Mouse (Mus musculus) CH12.LX (cell line): ENCODE results near the gene H2-Eb1. TPM values are rescaled to one million over a fixed set of nuclear protein-coding genes. Genes with fewer than 3 reads are reported as not detected.

Source experiments
- DNase-seq: peaks from one replicate; pipeline ENCODE4 v3.0.0-alpha.2; 2013; ENCODE audit errors: extremely low read depth
- H3K27ac ChIP-seq: 2 replicates; pipeline ENCODE4 v1.5.1; 2012; ENCODE audit warnings: low read depth, mild to moderate bottlenecking, control low read depth, moderate library complexity; ENCODE audit not compliant: insufficient read depth
- H3K27me3 ChIP-seq: replicated peaks from 2 replicates; pipeline ENCODE3; 2012; ENCODE audit warnings: inconsistent platforms
- H3K36me3 ChIP-seq, 2 experiments: replicated peaks in 1 of 2; 2 replicates each; pipeline versions ENCODE3 to v1.6.1; 2012; ENCODE audit warnings: inconsistent platforms in 1 of 2, low read length in 1 of 2, mild to moderate bottlenecking in 1 of 2, mixed read lengths in 1 of 2, moderate library complexity in 1 of 2; ENCODE audit not compliant: control insufficient read depth in 1 of 2, insufficient read depth in 1 of 2
- H3K4me1 ChIP-seq, 2 experiments: 2 replicates each; pipeline ENCODE4 v1.6.1; 2012; ENCODE audit warnings: inconsistent platforms in 1 of 2, moderate library complexity in 1 of 2; ENCODE audit not compliant: insufficient read depth in 2 of 2, control insufficient read depth in 1 of 2
- H3K4me2 ChIP-seq: 2 replicates; pipeline ENCODE4 v1.6.1; 2012; ENCODE audit warnings: low read depth, mild to moderate bottlenecking, control low read depth; ENCODE audit not compliant: poor library complexity, insufficient read depth, severe bottlenecking
- H3K4me3 ChIP-seq, 3 experiments: fragments of 150-350 bp in 1 of 3; sonication (generic) in 1 of 3; replicated peaks in 1 of 3; 2 replicates each; pipeline versions ENCODE3 to v1.5.1; 2011 to 2012; ENCODE audit warnings: low read depth in 2 of 3, low read length in 2 of 3, mild to moderate bottlenecking in 2 of 3, moderate library complexity in 2 of 3, control low read depth in 1 of 3, improper control_type of control experiment in 1 of 3, inconsistent platforms in 1 of 3, mixed read lengths in 1 of 3; ENCODE audit not compliant: poor library complexity in 1 of 3
- H3K79me2 ChIP-seq: replicated peaks from 2 replicates; pipeline ENCODE4 v1.6.1; 2012; ENCODE audit warnings: mild to moderate bottlenecking, moderate library complexity; ENCODE audit not compliant: control insufficient read depth, poor library complexity, insufficient read depth, severe bottlenecking; ENCODE audit errors: extremely low read depth
- H3K9ac ChIP-seq: 2 replicates; pipeline ENCODE4 v1.6.1; 2012; ENCODE audit warnings: low read depth, mild to moderate bottlenecking, control low read depth, moderate library complexity; ENCODE audit not compliant: insufficient read depth
- H3K9me3 ChIP-seq: replicated peaks from 2 replicates; pipeline ENCODE3; 2012; ENCODE audit warnings: low read length, inconsistent platforms, mixed read lengths
- BHLHE40 ChIP-seq: IDR thresholded peaks from 2 replicates; pipeline ENCODE4 v1.6.1; 2011; ENCODE audit warnings: mild to moderate bottlenecking, low read depth, low read length, improper control_type of control experiment
- CHD1 ChIP-seq: IDR thresholded peaks from 2 replicates; pipeline ENCODE4 v1.6.1; 2012; ENCODE audit warnings: low read depth, low read length, improper control_type of control experiment, inconsistent platforms
- CHD2 ChIP-seq: IDR thresholded peaks from 2 replicates; pipeline ENCODE4 v1.6.1; 2011; ENCODE audit warnings: low read length, improper control_type of control experiment
- CTCF ChIP-seq, 2 experiments: IDR thresholded peaks in 1 of 2; conservative IDR thresholded peaks in 1 of 2; 2 replicates each; pipeline ENCODE4 v1.5.1; 2011 to 2012; ENCODE audit warnings: low read depth in 2 of 2, low read length in 2 of 2, improper control_type of control experiment in 1 of 2, inconsistent platforms in 1 of 2, mild to moderate bottlenecking in 1 of 2, moderate library complexity in 1 of 2
- E2F4 ChIP-seq: IDR thresholded peaks from 2 replicates; pipeline ENCODE4 v1.6.1; 2011; ENCODE audit warnings: low read depth, low read length, improper control_type of control experiment; ENCODE audit not compliant: insufficient replicate concordance
- ELF1 ChIP-seq: IDR thresholded peaks from 2 replicates; pipeline ENCODE4 v1.6.1; 2014; ENCODE audit warnings: low read depth, mild to moderate bottlenecking, inconsistent platforms, low read length, improper control_type of control experiment
- EP300 ChIP-seq: IDR thresholded peaks from 2 replicates; pipeline ENCODE4 v1.6.1; 2011; ENCODE audit warnings: low read length, improper control_type of control experiment
- ETS1 ChIP-seq: conservative IDR thresholded peaks from 2 replicates; pipeline ENCODE4 v1.6.1; 2012; ENCODE audit warnings: low read depth, mild to moderate bottlenecking, inconsistent platforms, low read length, improper control_type of control experiment, moderate library complexity
- GABPA ChIP-seq: IDR thresholded peaks from 2 replicates; pipeline ENCODE4 v1.6.1; 2012; ENCODE audit warnings: low read depth, low read length, improper control_type of control experiment, inconsistent platforms; ENCODE audit not compliant: insufficient replicate concordance
- HCFC1 ChIP-seq: IDR thresholded peaks from 2 replicates; pipeline ENCODE4 v1.6.1; 2012; ENCODE audit warnings: low read depth, mild to moderate bottlenecking, inconsistent platforms, low read length, improper control_type of control experiment
- IRF4 ChIP-seq: IDR thresholded peaks from 2 replicates; pipeline ENCODE4 v1.6.1; 2014; ENCODE audit warnings: low read depth, mild to moderate bottlenecking, inconsistent platforms, low read length, improper control_type of control experiment
- JUN ChIP-seq: IDR thresholded peaks from 2 replicates; pipeline ENCODE4 v1.6.1; 2011; ENCODE audit warnings: low read depth, mild to moderate bottlenecking, low read length, improper control_type of control experiment, moderate library complexity; ENCODE audit not compliant: insufficient read depth
- JUND ChIP-seq: conservative IDR thresholded peaks from 2 replicates; pipeline ENCODE4 v1.6.1; 2011; ENCODE audit warnings: low read depth, low read length, improper control_type of control experiment
- KAT2A ChIP-seq: IDR thresholded peaks from 2 replicates; pipeline ENCODE4 v1.6.1; 2012; ENCODE audit warnings: low read length, improper control_type of control experiment, inconsistent platforms; ENCODE audit not compliant: insufficient replicate concordance
- MAFK ChIP-seq: IDR thresholded peaks from 2 replicates; pipeline ENCODE4 v1.6.1; 2011; ENCODE audit warnings: low read length, improper control_type of control experiment; ENCODE audit not compliant: insufficient replicate concordance
- MAX ChIP-seq: IDR thresholded peaks from 2 replicates; pipeline ENCODE4 v1.6.1; 2011; ENCODE audit warnings: low read length, improper control_type of control experiment
- MAZ ChIP-seq: IDR thresholded peaks from 2 replicates; pipeline ENCODE4 v1.6.1; 2012; ENCODE audit warnings: low read depth, mild to moderate bottlenecking, inconsistent platforms, low read length, improper control_type of control experiment, moderate library complexity
- MEF2A ChIP-seq: IDR thresholded peaks from 2 replicates; pipeline ENCODE4 v1.6.1; 2014; ENCODE audit warnings: low read depth, mild to moderate bottlenecking, inconsistent platforms, low read length, improper control_type of control experiment, borderline replicate concordance
- MXI1 ChIP-seq: IDR thresholded peaks from 2 replicates; pipeline ENCODE4 v1.6.1; 2011; ENCODE audit warnings: mild to moderate bottlenecking, low read depth, low read length, improper control_type of control experiment
- MYC ChIP-seq: IDR thresholded peaks from 2 replicates; pipeline ENCODE4 v1.6.1; 2011; ENCODE audit warnings: low read depth, mild to moderate bottlenecking, improper control_type of control experiment, low read length
- NELFE ChIP-seq: IDR thresholded peaks from 2 replicates; pipeline ENCODE4 v1.6.1; 2011; ENCODE audit warnings: low read depth, low read length, improper control_type of control experiment
- NRF1 ChIP-seq: IDR thresholded peaks from 2 replicates; pipeline ENCODE4 v1.6.1; 2014; ENCODE audit warnings: low read depth, mild to moderate bottlenecking, inconsistent platforms, low read length, improper control_type of control experiment, moderate library complexity
- PAX5 ChIP-seq: IDR thresholded peaks from 2 replicates; pipeline ENCODE4 v1.6.1; 2012; ENCODE audit warnings: low read length, inconsistent platforms, mixed read lengths
- POLR2A ChIP-seq: IDR thresholded peaks from 2 replicates; pipeline ENCODE4 v1.6.1; 2011; ENCODE audit warnings: low read depth, mild to moderate bottlenecking, improper control_type of control experiment, low read length
- POLR2AphosphoS2 ChIP-seq: IDR thresholded peaks from 2 replicates; pipeline ENCODE4 v1.6.1; 2011; ENCODE audit warnings: low read depth, low read length, improper control_type of control experiment
- RAD21 ChIP-seq: IDR thresholded peaks from 2 replicates; pipeline ENCODE4 v1.6.1; 2011; ENCODE audit warnings: low read depth, mild to moderate bottlenecking, low read length, improper control_type of control experiment, moderate library complexity
- RCOR1 ChIP-seq: conservative IDR thresholded peaks from 2 replicates; pipeline ENCODE4 v1.6.1; 2012; ENCODE audit warnings: low read depth, mild to moderate bottlenecking, inconsistent platforms, low read length, improper control_type of control experiment
- SIN3A ChIP-seq: IDR thresholded peaks from 2 replicates; pipeline ENCODE4 v1.6.1; 2012; ENCODE audit warnings: low read length, improper control_type of control experiment, inconsistent platforms
- SMC3 ChIP-seq: IDR thresholded peaks from 2 replicates; pipeline ENCODE4 v1.6.1; 2011; ENCODE audit warnings: low read depth, low read length, improper control_type of control experiment
- TBP ChIP-seq: conservative IDR thresholded peaks from 2 replicates; pipeline ENCODE4 v1.6.1; 2011; ENCODE audit warnings: low read depth, low read length, improper control_type of control experiment
- TCF12 ChIP-seq: IDR thresholded peaks from 2 replicates; pipeline ENCODE4 v1.6.1; 2014; ENCODE audit warnings: low read depth, mild to moderate bottlenecking, inconsistent platforms, low read length, improper control_type of control experiment
- UBTF ChIP-seq: IDR thresholded peaks from 2 replicates; pipeline ENCODE4 v1.6.1; 2012; ENCODE audit warnings: low read depth, mild to moderate bottlenecking, inconsistent platforms, low read length, improper control_type of control experiment, moderate library complexity
- USF1 ChIP-seq: IDR thresholded peaks from 2 replicates; pipeline ENCODE4 v1.6.1; 2014; ENCODE audit warnings: low read depth, mild to moderate bottlenecking, inconsistent platforms, low read length, improper control_type of control experiment
- USF2 ChIP-seq: conservative IDR thresholded peaks from 2 replicates; pipeline ENCODE4 v1.6.1; 2011; ENCODE audit warnings: low read depth, low read length, improper control_type of control experiment
- ZC3H11A ChIP-seq: IDR thresholded peaks from 2 replicates; pipeline ENCODE4 v1.6.1; 2012; ENCODE audit warnings: low read depth, mild to moderate bottlenecking, inconsistent platforms, low read length, improper control_type of control experiment
- ZKSCAN1 ChIP-seq: IDR thresholded peaks from 2 replicates; pipeline ENCODE4 v1.6.1; 2012; ENCODE audit warnings: low read depth, inconsistent platforms, low read length, improper control_type of control experiment, borderline replicate concordance
- ZMIZ1 ChIP-seq: IDR thresholded peaks from 2 replicates; pipeline ENCODE4 v1.6.1; 2012; ENCODE audit warnings: low read depth, mild to moderate bottlenecking, inconsistent platforms, low read length, improper control_type of control experiment
- ZNF384 ChIP-seq: IDR thresholded peaks from 2 replicates; pipeline ENCODE4 v1.6.1; 2012; ENCODE audit warnings: low read depth, low read length, improper control_type of control experiment, inconsistent platforms
- dilution Hi-C: fragments of 300-500 bp; cut with MboI; formaldehyde crosslinking; loops from 2 replicates; pipeline ENCODE4 v1.14.3; 2020; ENCODE audit warnings: low sequenced_read_pairs; ENCODE audit not compliant: extremely low pct_unique_long_range_greater_than_20kb, extremely low pct_ligation_motif_present
- in situ Hi-C: fragments of 300-500 bp; cut with MboI; formaldehyde crosslinking; loops from 3 replicates; pipeline ENCODE4 v1.14.3; 2019; ENCODE audit warnings: low sequenced_read_pairs, low pct_ligation_motif_present, low pct_unique_long_range_greater_than_20kb, mixed read lengths
- polyA plus RNA-seq: library from polyadenylated mRNA; unstranded; fragments of >175 nt; gene quantifications from 2 replicates; pipeline ENCODE4 v1.2.1, GENCODE M21; 2012; ENCODE audit warnings: low read depth; ENCODE audit not compliant: insufficient read length
- total RNA-seq, 2 experiments: library from RNA; depleted of rRNA; stranded (reverse); fragments of 300-350 nt in 1 of 2; fragments of >200 nt in 1 of 2; gene quantifications; 2 replicates each; pipeline ENCODE4 v1.2.3; 2012 to 2014

Gene H2-Eb1
- total and polyA plus RNA-seq, 3 experiments, result 511 to 898 (median 629) TPM

DNA sequence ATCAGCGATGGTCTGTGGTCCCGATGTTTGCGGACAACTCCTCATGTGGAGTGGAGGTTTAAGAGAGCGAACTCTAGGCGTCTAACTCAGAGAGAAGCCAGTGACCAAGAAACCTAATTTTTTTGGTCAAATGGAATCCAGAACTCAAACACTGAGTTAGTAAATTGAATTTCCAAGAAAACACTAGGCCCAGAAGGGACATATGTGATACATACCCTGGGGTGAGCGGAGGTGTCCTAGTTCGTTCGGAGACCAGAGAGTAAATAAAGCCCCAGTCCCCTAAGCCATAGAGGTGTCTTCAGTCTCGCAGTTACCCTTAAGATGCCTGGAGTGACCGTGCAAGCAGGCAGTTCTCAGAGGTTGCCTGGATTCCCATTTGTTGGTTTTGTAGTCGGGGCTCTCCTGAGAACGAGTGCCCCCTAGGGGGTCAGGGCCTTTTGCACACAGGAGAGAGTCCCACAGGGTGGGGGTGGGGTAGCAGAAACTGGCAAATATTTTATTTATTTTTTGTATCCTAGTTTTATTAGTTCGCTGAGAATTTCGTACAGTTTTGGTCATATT is 41.8 kb upstream of the H2-Eb1 start:
- no peaks in the 10 kb centered on the region for H3K9me3 ChIP-seq
- in situ Hi-C loops, result no loop called here
- H3K4me1 ChIP-seq, result peaks cover 6 to 53% of the 10 kb centered on the region in 2 experiments
- H3K27ac ChIP-seq, result peak overlapping the region; percentile 51
- H3K4me3 ChIP-seq, result peak overlapping the region; percentile 70 to 95 (median 78)
- dilution Hi-C loops, result no loop called here
- TF ChIP-seq ZC3H11A (no peak), RAD21 (peak; percentile 43), RCOR1 (no peak), TCF12 (peak; percentile 37; the same call in 1 of the 2 replicates), MAFK (0 out of 2 replicates have a peak, but pooled peaks have one; percentile 43), GABPA (no peak), NELFE (peak; percentile 68; the same call in 1 of the 2 replicates), NRF1 (no peak), ETS1 (peak; percentile 48), CHD1 (peak; percentile 41; the same call in 1 of the 2 replicates), ZNF384 (no peak), USF2 (no peak), IRF4 (peak; percentile 59), POLR2AphosphoS2 (no peak), JUN (no peak), SMC3 (peak; percentile 51), E2F4 (no peak), MYC (peak; percentile 82), EP300 (peak; percentile 26; the same call in 1 of the 2 replicates), MEF2A (peak; percentile 22; the same call in 1 of the 2 replicates), MXI1 (peak; percentile 45; the same call in 1 of the 2 replicates), CTCF (conservative IDR thresholded peaks at IDR 0.05 in 1 of 2, IDR thresholded peaks at IDR 0.05 in 1 of 2; ENCODE audit: low read depth in 2 of 2, low read length in 2 of 2) (peak in 1 of 2 experiments; percentile 85; a peak in 2 of 4 replicates), BHLHE40 (peak; percentile 59), UBTF (0 out of 2 replicates have a peak, but pooled peaks have one; percentile 47), ELF1 (no peak), USF1 (no peak), SIN3A (peak; percentile 80), HCFC1 (peak; percentile 47; the same call in 1 of the 2 replicates), POLR2A (peak; percentile 61), CHD2 (peak; percentile 93), KAT2A (no peak), ZKSCAN1 (no peak), MAX (0 out of 2 replicates have a peak, but pooled peaks have one; percentile 41), PAX5 (no peak), TBP (peak; percentile 76), ZMIZ1 (peak; percentile 42; the same call in 1 of the 2 replicates), JUND (no peak; the same call in 1 of the 2 replicates), MAZ (peak; percentile 98)
- TF ChIP-seq, all 38 proteins: peak for 23
- H3K4me2 ChIP-seq, result peak overlapping the region; percentile 52; the same call in 1 of the 2 replicates
- peak overlapping the region; percentile 98 for H3K9ac ChIP-seq
- peak; percentile 94 for DNase-seq
- peaks cover 9% of the 10 kb centered on the region; the same call in 1 of the 2 replicates for H3K79me2 ChIP-seq
- peaks cover 18 to 31% of the 10 kb centered on the region in 2 experiments for H3K36me3 ChIP-seq
- no peaks in the 10 kb centered on the region for H3K27me3 ChIP-seq
